Mouse (Mus musculus) ES-E14 (cell line): ENCODE data around the gene Golga2. TPM values are rescaled to one million over a fixed set of nuclear protein-coding genes. Genes with fewer than 3 reads are reported as not detected.
"Not testable (repeated sequence)": the region's sequence is repeated elsewhere in the genome, so short reads cannot be mapped to it uniquely, and the experiment has no call there.

Experiments used
- DNase-seq: peaks from one replicate; pipeline ENCODE4 v3.0.0-alpha.2; 2013; ENCODE audit warnings: low read depth, low spot score
- H3K27ac ChIP-seq: 2 replicates; pipeline ENCODE4 v1.5.1; 2012; ENCODE audit warnings: low read depth, mild to moderate bottlenecking, low read length, moderate library complexity, mixed read lengths; ENCODE audit not compliant: poor library complexity, insufficient read depth, severe bottlenecking
- H3K36me3 ChIP-seq: 2 replicates; pipeline ENCODE4 v1.6.1; 2012; ENCODE audit warnings: mild to moderate bottlenecking, low read length, moderate library complexity, mixed read lengths; ENCODE audit not compliant: control insufficient read depth, poor library complexity, insufficient read depth, severe bottlenecking
- H3K4me1 ChIP-seq, 2 experiments: fragments of 150-350 bp in 1 of 2; sonication (generic) in 1 of 2; 2 replicates each; pipeline ENCODE4 v1.6.1; 2012; ENCODE audit warnings: low read length in 2 of 2, mild to moderate bottlenecking in 1 of 2, mixed read lengths in 1 of 2; ENCODE audit not compliant: control insufficient read depth in 2 of 2, insufficient read depth in 2 of 2, poor library complexity in 1 of 2
- H3K4me3 ChIP-seq, 2 experiments: fragments of 150-350 bp in 1 of 2; sonication (generic) in 1 of 2; 2 replicates each; pipeline ENCODE4 v1.5.1; 2012; ENCODE audit warnings: low read length in 2 of 2, low read depth in 1 of 2, mild to moderate bottlenecking in 1 of 2, mixed read lengths in 1 of 2; ENCODE audit not compliant: insufficient read depth in 1 of 2, poor library complexity in 1 of 2, severe bottlenecking in 1 of 2
- H3K9ac ChIP-seq: 2 replicates; pipeline ENCODE4 v1.6.1; 2012; ENCODE audit warnings: low read depth, mild to moderate bottlenecking, low read length, mixed read lengths; ENCODE audit not compliant: poor library complexity, insufficient read depth, severe bottlenecking
- H3K9me3 ChIP-seq: fragments of 150-350 bp; sonication (generic); 2 replicates; pipeline ENCODE4 v1.6.1; 2012; ENCODE audit warnings: low read depth, mild to moderate bottlenecking, low read length; ENCODE audit not compliant: control insufficient read depth, insufficient read depth
- CHD2 ChIP-seq: IDR thresholded peaks from 2 replicates; pipeline ENCODE4 v1.6.1; 2014; ENCODE audit warnings: mild to moderate bottlenecking, low read depth, low read length, inconsistent platforms
- HCFC1 ChIP-seq: IDR thresholded peaks from 2 replicates; pipeline ENCODE4 v1.6.1; 2012; ENCODE audit warnings: low read length, inconsistent platforms, borderline replicate concordance; ENCODE audit not compliant: insufficient read depth
- MAFK ChIP-seq: IDR thresholded peaks from 2 replicates; pipeline ENCODE4 v1.6.1; 2014; ENCODE audit warnings: mild to moderate bottlenecking, low read depth, low read length, inconsistent platforms; ENCODE audit not compliant: insufficient read depth
- ZC3H11A ChIP-seq: IDR thresholded peaks from 2 replicates; pipeline ENCODE4 v1.6.1; 2012; ENCODE audit warnings: low read depth, mild to moderate bottlenecking, inconsistent platforms, low read length, borderline replicate concordance
- ZNF384 ChIP-seq: IDR thresholded peaks from 2 replicates; pipeline ENCODE4 v1.6.1; 2012; ENCODE audit warnings: low read depth, low read length, inconsistent platforms
- in situ Hi-C, 2 experiments: fragments of 600-800 bp; cut with MboI; formaldehyde crosslinking; loops; one replicate each; pipeline ENCODE4 v1.15.1; 2025; ENCODE audit warnings: low sequenced_read_pairs in 2 of 2, inconsistent platforms in 1 of 2; ENCODE audit not compliant: unreplicated experiment in 2 of 2
- total RNA-seq: library from RNA; depleted of rRNA; stranded (reverse); fragments of 300-350 nt; gene quantifications from 2 replicates; pipeline ENCODE4 v1.2.3, GENCODE M21; 2012

Golga2 gene
- total RNA-seq, 1 experiment: 42.2 TPM

DNA sequence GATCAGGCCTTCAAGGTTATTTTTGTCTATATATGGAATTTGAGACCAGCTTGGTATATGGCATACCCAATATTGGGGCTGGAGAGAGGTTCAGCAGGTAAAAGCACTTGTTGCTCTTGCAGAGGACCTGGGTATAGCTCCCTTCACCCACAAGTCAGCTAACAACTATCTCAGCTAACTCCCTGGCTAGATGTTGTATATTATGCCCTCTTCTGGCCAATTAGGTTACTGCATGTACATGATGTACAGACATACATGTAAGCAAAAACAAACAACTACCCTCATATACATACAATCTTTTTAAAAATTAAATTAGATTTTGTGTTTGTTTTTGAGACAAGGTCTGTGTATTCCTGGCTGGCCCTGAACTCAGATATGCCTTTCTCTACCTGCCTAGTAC is 2.4 kb downstream of the Golga2 start:
- no peak overlapping the region for H3K4me3 ChIP-seq
- peaks cover 4% of the 10 kb centered on the region for H3K36me3 ChIP-seq
- H3K9ac ChIP-seq: no peak overlapping the region
- peaks cover 0 to 3% of the 10 kb centered on the region in 2 experiments; a peak in 1 of 4 replicates for H3K4me1 ChIP-seq
- DNase-seq: peak; percentile 57
- in situ Hi-C loops: no loop called here
- no peaks in the 10 kb centered on the region for H3K9me3 ChIP-seq
- no peak overlapping the region for H3K27ac ChIP-seq
- no peak for TF ChIP-seq ZC3H11A
- no peak for TF ChIP-seq ZNF384

GRCm38 (mm10) chr2:32294348-32294747 is 7.2 kb downstream of the Golga2 start:
- TF ChIP-seq CHD2 (no peak), HCFC1 (no peak), MAFK (no peak), ZNF384 (no peak), ZC3H11A (no peak)
- DNase-seq: no peak
- no peak overlapping the region for H3K9ac ChIP-seq
- H3K4me3 ChIP-seq: no peak overlapping the region
- H3K9me3 ChIP-seq: no peaks in the 10 kb centered on the region
- no peaks in the 10 kb centered on the region for H3K4me1 ChIP-seq
- in situ Hi-C loops: no loop called here
- peaks cover 17% of the 10 kb centered on the region for H3K36me3 ChIP-seq
- no peak overlapping the region for H3K27ac ChIP-seq

DNA sequence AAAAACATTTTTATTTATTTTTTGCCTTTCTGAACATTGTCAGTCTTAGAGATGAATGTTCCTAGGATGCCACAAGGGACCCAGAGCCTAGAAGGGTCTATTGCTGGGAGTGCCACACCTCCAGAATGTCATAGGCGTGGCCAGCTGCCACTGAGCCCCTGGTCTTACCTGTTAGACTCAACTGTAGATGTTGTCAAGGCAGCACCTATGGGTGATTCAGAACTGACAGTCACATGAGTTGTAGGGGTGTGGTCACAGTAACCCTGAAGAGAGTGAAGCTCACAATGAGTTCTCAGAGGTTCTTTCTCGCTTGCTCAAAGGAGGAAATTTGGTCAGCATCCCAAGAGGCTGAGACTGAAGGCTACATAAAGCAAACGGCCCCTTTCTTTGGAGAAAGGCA is 8.1 kb downstream of the Golga2 start:
- Histone ChIP-seq H3K9me3 (no peaks in the 10 kb centered on the region), H3K4me1 (no peaks in the 10 kb centered on the region), H3K36me3 (peaks cover 17% of the 10 kb centered on the region), H3K4me3 (no peak overlapping the region), H3K9ac (no peak overlapping the region), H3K27ac (no peak overlapping the region)
- DNase-seq: no peak
- TF ChIP-seq ZC3H11A (no peak), MAFK (no peak), CHD2 (no peak)
- in situ Hi-C loops: no loop called here

- in situ Hi-C loops, H3K27ac ChIP-seq, DNase-seq, H3K4me3 ChIP-seq, H3K4me1 ChIP-seq, H3K9ac ChIP-seq, H3K9me3 ChIP-seq: not testable (repeated sequence)
- H3K36me3 ChIP-seq: peaks cover 17% of the 10 kb centered on the region
Observed at GRCm38 (mm10) chr2:32295842-32296241, 8.7 kb downstream of the Golga2 start.

GRCm38 (mm10) chr2:32299469-32299868 is 12.3 kb downstream of the Golga2 start:
- in situ Hi-C loops: no loop called here
- peaks cover 31% of the 10 kb centered on the region for H3K36me3 ChIP-seq
- H3K9me3 ChIP-seq: no peaks in the 10 kb centered on the region
- H3K4me1 ChIP-seq: no peaks in the 10 kb centered on the region
- no peak overlapping the region for H3K27ac ChIP-seq
- no peak overlapping the region for H3K9ac ChIP-seq
- H3K4me3 ChIP-seq: no peak overlapping the region
- TF ChIP-seq HCFC1 (no peak), ZC3H11A (no peak), CHD2 (no peak), ZNF384 (no peak), MAFK (no peak)
- DNase-seq: no peak
